Mouse (Mus musculus) gastrocnemius, postnatal 10 days (tissue): ENCODE data around the gene Dapk3. TPM values are rescaled to one million over a fixed set of nuclear protein-coding genes. Genes with fewer than 3 reads are reported as not detected.

Source experiments
- DNase-seq: peaks from one replicate; pipeline ENCODE4 v3.0.0; 2021; ENCODE audit warnings: mixed read lengths
- long read RNA-seq, 2 experiments: library from polyadenylated mRNA; stranded (forward); transcript quantifications; one replicate each; pipeline ENCODE4 v2.0.0; 2021
- total RNA-seq, 2 experiments: library from RNA; stranded (reverse); gene quantifications; 2 replicates each; pipeline ENCODE4 v1.2.3; 2021

Dapk3 gene
- total RNA-seq: 10 to 100 TPM; 29.8 to 30.4 TPM
- long read RNA-seq, experiment 1, transcript Dapk3-202 (9 exons, 1,730 nt): major isoform, 52 of 71 reads
- long read RNA-seq, experiment 1, partial matches to known transcripts: 2 of 71 reads
- long read RNA-seq, experiment 1, other reads (novel, unspliced or antisense): 14 of 71 reads
- long read RNA-seq, experiment 2, transcript Dapk3-202 (9 exons, 1,730 nt): major isoform, 52 of 63 reads
- long read RNA-seq, experiment 2, partial matches to known transcripts: 1 of 63 reads
- long read RNA-seq, experiment 2, other reads (novel, unspliced or antisense): 4 of 63 reads

GRCm38 (mm10) chr10:81182336-81183333, at the start of gene Dapk3:
Gene Dapk3 (plus strand): TSS chr10:81183005.
- peak; percentile 92 for DNase-seq

GRCm38 (mm10) chr10:81134181-81134587, 48.6 kb upstream of the Dapk3 start:
- peak; percentile 63 for DNase-seq

GRCm38 (mm10) chr10:81134966-81135681, 47.7 kb upstream of the Dapk3 start, which contains the start of gene Zbtb7a:
Gene Zbtb7a (plus strand): TSS chr10:81135220.
- DNase-seq: peak; percentile 48

GRCm38 (mm10) chr10:81135831-81136705, 46.7 kb upstream of the Dapk3 start:
- DNase-seq: peak; percentile 73

GRCm38 (mm10) chr10:81136706-81137231, 46.0 kb upstream of the Dapk3 start:
- peak; percentile 86 for DNase-seq

- DNase-seq: peak; percentile 100
Observed at GRCm38 (mm10) chr10:81137252-81138130, 45.3 kb upstream of the Dapk3 start.

- DNase-seq: peak; percentile 57
Observed at GRCm38 (mm10) chr10:81138131-81138782, 44.5 kb upstream of the Dapk3 start.

GRCm38 (mm10) chr10:81138821-81139528, 43.8 kb upstream of the Dapk3 start:
- no peak for DNase-seq

- no peak for DNase-seq
Observed at GRCm38 (mm10) chr10:81139529-81139846, 43.3 kb upstream of the Dapk3 start.

- DNase-seq: no peak
Observed at GRCm38 (mm10) chr10:81140005-81140404, 42.8 kb upstream of the Dapk3 start.

GRCm38 (mm10) chr10:81140717-81141454, 41.9 kb upstream of the Dapk3 start:
- no peak for DNase-seq

GRCm38 (mm10) chr10:81141455-81142210, 41.2 kb upstream of the Dapk3 start:
- DNase-seq: no peak

GRCm38 (mm10) chr10:81142551-81142981, 40.2 kb upstream of the Dapk3 start:
- DNase-seq: no peak

GRCm38 (mm10) chr10:81143157-81143633, 39.6 kb upstream of the Dapk3 start:
- DNase-seq: no peak

- DNase-seq: no peak
Observed at GRCm38 (mm10) chr10:81143845-81144437, 38.9 kb upstream of the Dapk3 start.

- DNase-seq: no peak
Observed at GRCm38 (mm10) chr10:81144667-81145066, 38.1 kb upstream of the Dapk3 start.

GRCm38 (mm10) chr10:81145307-81145706, 37.5 kb upstream of the Dapk3 start:
- DNase-seq: no peak
